Mouse (Mus musculus): ENCODE data around the gene Necab3.

DNA sequence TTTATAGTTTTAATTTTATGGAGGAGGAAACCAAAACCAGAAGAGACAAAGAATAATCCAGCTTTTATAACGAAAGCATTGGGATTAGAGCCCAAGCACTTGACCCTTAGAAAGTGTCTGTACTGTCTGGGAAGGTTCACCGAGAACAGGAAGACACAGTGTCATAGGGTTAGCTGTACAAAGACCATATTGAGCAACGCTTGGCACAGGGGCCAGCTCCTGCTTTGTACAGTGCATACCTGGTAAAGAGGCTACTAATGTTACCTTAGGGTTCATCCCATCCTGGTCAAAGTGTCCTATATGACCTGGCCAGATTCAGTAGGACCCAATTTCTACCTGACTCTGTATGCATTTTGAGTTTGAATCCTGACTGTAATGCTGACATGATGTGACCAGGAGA, 42.6 kb upstream of the Necab3 start:
- TF ChIP-seq CTCF (IDR thresholded peaks at IDR 0.05; ENCODE audit: borderline replicate concordance, control insufficient read depth, extremely low read depth, insufficient read depth, low read length, poor library complexity) (no peak), POLR2A (IDR thresholded peaks at IDR 0.05; ENCODE audit: control insufficient read depth, extremely low read depth, insufficient read depth, low read length, poor library complexity) (no peak)

All from thymus, adult 2 months (tissue).